Mouse (Mus musculus) thymus, adult 2 months (tissue): ENCODE measurements around the gene Wbp1l.

Source experiments
- CTCF ChIP-seq: fragments of 200-500 bp; IDR thresholded peaks from 2 replicates; pipeline ENCODE4 v1.5.1; 2012; ENCODE audit warnings: mild to moderate bottlenecking, control low read depth, low read length, moderate library complexity, borderline replicate concordance; ENCODE audit not compliant: control insufficient read depth, poor library complexity, insufficient read depth; ENCODE audit errors: extremely low read depth
- POLR2A ChIP-seq: fragments of 200-500 bp; IDR thresholded peaks from 2 replicates; pipeline ENCODE4 v1.6.1; 2012; ENCODE audit warnings: mild to moderate bottlenecking, low read length, control low read depth, moderate library complexity; ENCODE audit not compliant: control insufficient read depth, poor library complexity, insufficient read depth; ENCODE audit errors: extremely low read depth

DNA sequence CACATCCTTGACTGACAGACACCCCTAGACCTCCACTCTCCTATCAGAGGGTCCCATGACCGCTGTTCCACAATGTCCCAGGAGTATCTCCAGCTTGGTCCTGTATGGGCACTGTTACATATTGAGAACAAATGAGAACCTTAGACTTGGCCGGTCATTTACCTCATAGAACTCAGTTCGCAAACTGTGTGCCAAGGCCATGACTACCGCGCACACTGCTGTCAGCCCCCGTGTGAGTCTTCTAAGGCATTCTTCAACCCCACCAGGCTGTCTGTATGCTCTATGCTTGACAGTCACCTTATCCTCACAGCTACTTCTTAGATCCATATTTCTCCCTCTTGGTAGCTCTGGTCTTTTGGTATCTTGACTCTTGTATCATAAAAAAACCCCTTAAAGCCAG is 20.6 kb downstream of the Wbp1l start:
- no peak for TF ChIP-seq CTCF
- no peak for TF ChIP-seq POLR2A
